Mouse (Mus musculus) neural tube, embryonic 13.5 days (tissue): Measurements from ENCODE around the gene Uimc1. TPM values are rescaled to one million over a fixed set of nuclear protein-coding genes. Genes with fewer than 3 reads are reported as not detected.

ENCODE experiments used
- ATAC-seq: fragments of 200-750 bp; cut with Nextera tagmentation; 2 replicates; pipeline ENCODE4 v1.8.0; 2017; ENCODE audit warnings: low read depth, mild to moderate bottlenecking, moderate TSS enrichment, moderate library complexity
- H3K27ac ChIP-seq: fragments of 300-500 bp; sonication (generic); replicated peaks from 2 replicates; pipeline ENCODE4 v1.5.1; 2015; ENCODE audit warnings: moderate library complexity, mild to moderate bottlenecking, inconsistent platforms
- H3K27me3 ChIP-seq: fragments of 300-500 bp; sonication (generic); 2 replicates; pipeline ENCODE4 v1.6.1; 2015; ENCODE audit warnings: mild to moderate bottlenecking, inconsistent platforms
- H3K36me3 ChIP-seq: fragments of 300-500 bp; sonication (generic); 2 replicates; pipeline ENCODE4 v1.6.1; 2015; ENCODE audit warnings: mild to moderate bottlenecking, inconsistent platforms
- H3K4me1 ChIP-seq: fragments of 300-500 bp; sonication (generic); replicated peaks from 2 replicates; pipeline ENCODE4 v1.6.1; 2015; ENCODE audit warnings: inconsistent platforms
- H3K4me2 ChIP-seq: fragments of 300-500 bp; sonication (generic); 2 replicates; pipeline ENCODE4 v1.6.1; 2015; ENCODE audit warnings: inconsistent platforms, mild to moderate bottlenecking, moderate library complexity
- H3K4me3 ChIP-seq: fragments of 300-500 bp; sonication (generic); 2 replicates; pipeline ENCODE4 v1.5.1; 2015; ENCODE audit warnings: mild to moderate bottlenecking, inconsistent platforms
- H3K9ac ChIP-seq: fragments of 300-500 bp; sonication (generic); 2 replicates; pipeline ENCODE4 v1.6.1; 2015; ENCODE audit warnings: moderate library complexity, mild to moderate bottlenecking, inconsistent platforms
- H3K9me3 ChIP-seq: fragments of 300-500 bp; sonication (generic); 2 replicates; pipeline ENCODE4 v1.6.1; 2016; ENCODE audit warnings: inconsistent platforms
- WGBS: fragments of 180-500 bp; shearing (Covaris S2); methylation state at CpG from one replicate; pipeline ENCODE4 v1.1.7; 2015; 5-methylcytosine and 5-hydroxymethylcytosine counted together
- polyA plus RNA-seq: library from polyadenylated mRNA; unstranded; fragments of >200 nt; fragmentation: Nextera tagmentation; extraction: Ambion mirVana; gene quantifications from 2 replicates; pipeline ENCODE4 v1.2.1, GENCODE M21; 2015

The Uimc1 gene
- polyA plus RNA-seq, 1 experiment from 2014 or later, result 17.1 TPM

DNA sequence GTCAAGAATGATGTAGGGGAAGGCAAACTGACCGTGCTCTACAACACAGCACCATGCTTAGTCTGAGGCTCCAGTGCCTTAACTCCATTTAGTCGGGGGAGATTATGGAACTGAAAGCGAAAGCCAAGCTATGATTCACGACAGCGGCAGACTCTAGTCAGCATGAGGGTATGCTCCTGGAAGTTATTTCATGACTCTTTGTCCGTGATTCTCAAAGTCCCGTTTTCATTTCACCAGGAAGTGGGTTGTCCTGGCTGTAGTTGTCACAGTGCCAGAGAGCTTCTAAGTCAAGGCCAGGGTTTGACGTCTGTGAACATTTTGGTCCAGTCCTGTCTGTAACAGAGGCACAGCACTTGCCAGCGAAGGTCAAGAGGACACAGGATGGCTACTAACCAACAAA, 77.4 kb downstream of the Uimc1 start:
- Histone ChIP-seq H3K9ac (no peak overlapping the region), H3K27me3 (no peaks in the 10 kb centered on the region), H3K9me3 (no peaks in the 10 kb centered on the region), H3K4me3 (no peak overlapping the region), H3K27ac (no peak overlapping the region), H3K36me3 (peaks cover 10% of the 10 kb centered on the region), H3K4me1 (peaks cover 4% of the 10 kb centered on the region; the same call in 1 of the 2 replicates), H3K4me2 (no peak overlapping the region)
- 78% methylated on average over 9 of the region's 9 CpGs for WGBS
- no peak for ATAC-seq

- Histone ChIP-seq H3K4me2 (no peak overlapping the region), H3K4me1 (peaks cover 4% of the 10 kb centered on the region; the same call in 1 of the 2 replicates), H3K27me3 (no peaks in the 10 kb centered on the region), H3K36me3 (peaks cover 8% of the 10 kb centered on the region), H3K27ac (no peak overlapping the region), H3K9ac (no peak overlapping the region), H3K4me3 (no peak overlapping the region), H3K9me3 (no peaks in the 10 kb centered on the region)
- 26% methylated on average over 4 of the region's 4 CpGs for WGBS
- ATAC-seq, result no peak
Measured at GRCm38 (mm10) chr13:55022256-55022655, 77.8 kb downstream of the Uimc1 start.

- Histone ChIP-seq H3K27ac (no peak within 1 kb of the TSS), H3K9ac (no peak within 1 kb of the TSS), H3K9me3 (no peaks in the 10 kb centered on the region), H3K4me2 (no peak within 1 kb of the TSS), H3K27me3 (no peaks in the 10 kb centered on the region), H3K36me3 (peaks cover 7% of the 10 kb centered on the region), H3K4me1 (peaks cover 4% of the 10 kb centered on the region; the same call in 1 of the 2 replicates), H3K4me3 (no peak within 1 kb of the TSS)
- WGBS, result 92% methylated on average over 13 of the region's 13 CpGs
- ATAC-seq, result no peak
Measured at GRCm38 (mm10) chr13:55021194-55021779, 78.8 kb downstream of the Uimc1 start, which contains the start of gene Hk3. Gene Hk3, minus strand, starts transcription at chr13:55021385.

- Histone ChIP-seq H3K4me3 (no peak overlapping the region), H3K27me3 (peaks cover 1% of the 10 kb centered on the region; the same call in 1 of the 2 replicates), H3K36me3 (no peaks in the 10 kb centered on the region), H3K9me3 (no peaks in the 10 kb centered on the region), H3K27ac (no peak overlapping the region), H3K9ac (no peak overlapping the region), H3K4me1 (peaks cover 4% of the 10 kb centered on the region; the same call in 1 of the 2 replicates), H3K4me2 (no peak overlapping the region)
- WGBS, result 90% methylated on average over 4 of the region's 4 CpGs
- ATAC-seq, result no peak
Measured at GRCm38 (mm10) chr13:55020051-55020450, 80.0 kb downstream of the Uimc1 start.

- Histone ChIP-seq H3K27ac (no peak overlapping the region), H3K36me3 (no peaks in the 10 kb centered on the region), H3K4me2 (no peak overlapping the region), H3K4me3 (no peak overlapping the region), H3K27me3 (peaks cover 7% of the 10 kb centered on the region; the same call in 1 of the 2 replicates), H3K9ac (no peak overlapping the region), H3K9me3 (no peaks in the 10 kb centered on the region), H3K4me1 (peaks cover 7% of the 10 kb centered on the region)
- no peak for ATAC-seq
- WGBS, result 71% methylated on average over 3 of the region's 3 CpGs
Measured at GRCm38 (mm10) chr13:55019181-55019580, 80.9 kb downstream of the Uimc1 start.

DNA sequence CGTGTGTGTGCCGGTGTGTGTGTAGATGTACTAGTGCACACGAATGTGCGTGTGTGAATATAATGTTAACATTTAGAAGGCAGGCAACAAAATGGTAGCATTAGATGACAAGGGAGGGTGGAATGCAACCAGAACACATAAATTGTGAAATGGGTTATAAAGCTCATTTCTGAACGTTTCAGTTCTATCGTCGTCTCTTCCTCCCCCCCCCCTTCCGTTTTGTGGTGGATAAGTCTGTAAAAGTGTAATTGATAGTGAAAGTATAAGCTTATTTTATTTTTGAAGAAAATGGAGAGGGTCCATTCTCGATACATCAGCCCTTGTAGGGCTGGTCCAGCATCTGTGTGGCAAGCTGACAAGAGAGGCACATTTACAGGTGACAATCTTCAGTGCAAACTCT, 81.4 kb downstream of the Uimc1 start:
- H3K27me3 ChIP-seq, result peaks cover 7% of the 10 kb centered on the region; the same call in 1 of the 2 replicates
- no peak overlapping the region for H3K4me3 ChIP-seq
- no peaks in the 10 kb centered on the region for H3K36me3 ChIP-seq
- H3K4me1 ChIP-seq, result peaks cover 12% of the 10 kb centered on the region
- no peak overlapping the region for H3K9ac ChIP-seq
- no peak for ATAC-seq
- H3K4me2 ChIP-seq, result no peak overlapping the region
- no peak overlapping the region for H3K27ac ChIP-seq
- no peaks in the 10 kb centered on the region for H3K9me3 ChIP-seq
- WGBS, result 80% methylated on average over 9 of the region's 9 CpGs

DNA sequence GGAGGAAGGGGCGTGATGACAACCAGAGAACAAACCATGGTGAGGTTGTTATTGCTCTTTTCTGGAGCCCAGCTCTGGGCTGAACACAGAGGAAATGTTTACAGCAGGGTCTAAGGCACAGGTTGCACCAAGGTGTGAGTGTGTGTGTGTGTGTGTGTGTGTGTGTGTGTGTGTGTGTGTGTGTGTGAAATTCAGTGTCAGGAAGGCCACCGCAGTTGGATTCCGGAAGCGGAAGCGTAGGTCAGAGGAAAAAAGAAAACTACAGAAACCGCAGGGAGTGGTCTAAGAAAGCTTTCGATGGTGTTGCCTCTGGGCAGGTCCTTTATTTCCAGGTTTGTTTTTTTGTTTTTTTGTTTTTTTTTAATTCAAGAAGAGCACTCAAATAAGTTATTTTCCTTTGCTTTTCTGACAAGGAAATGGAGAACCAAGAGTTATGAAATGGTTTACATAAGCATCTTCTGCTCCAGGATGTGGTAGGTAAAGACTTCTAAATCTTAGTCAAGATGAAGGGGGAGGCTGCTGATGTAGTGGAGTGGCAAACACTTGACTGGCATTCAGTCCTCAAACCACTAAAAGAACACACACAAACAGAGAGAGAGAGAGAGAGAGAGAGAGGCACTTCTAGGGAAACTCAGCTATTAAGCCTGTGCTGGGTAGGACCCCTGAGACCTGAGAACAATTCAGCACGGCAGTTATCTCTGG, 82.1 kb downstream of the Uimc1 start:
- ATAC-seq, result no peak
- 72% methylated on average over 8 of the region's 8 CpGs for WGBS

GRCm38 (mm10) chr13:55017154-55017897, 82.8 kb downstream of the Uimc1 start:
- Histone ChIP-seq H3K4me3 (no peak overlapping the region), H3K27ac (no peak overlapping the region), H3K4me1 (peaks cover 13% of the 10 kb centered on the region), H3K36me3 (no peaks in the 10 kb centered on the region), H3K4me2 (no peak overlapping the region), H3K9ac (no peak overlapping the region), H3K9me3 (no peaks in the 10 kb centered on the region), H3K27me3 (peaks cover 18% of the 10 kb centered on the region)
- 88% methylated on average over 12 of the region's 12 CpGs for WGBS
- no peak for ATAC-seq

More for the DNA sequence above, 82.1 kb downstream of the Uimc1 start:
- H3K9me3 ChIP-seq, result no peaks in the 10 kb centered on the region
- peaks cover 13% of the 10 kb centered on the region for H3K27me3 ChIP-seq
- peaks cover 12% of the 10 kb centered on the region for H3K4me1 ChIP-seq
- H3K4me2 ChIP-seq, result no peak overlapping the region
- H3K27ac ChIP-seq, result no peak overlapping the region
- H3K4me3 ChIP-seq, result no peak overlapping the region
- H3K36me3 ChIP-seq, result no peaks in the 10 kb centered on the region
- no peak overlapping the region for H3K9ac ChIP-seq

GRCm38 (mm10) chr13:55014451-55014850, 85.6 kb downstream of the Uimc1 start:
- no peak overlapping the region for H3K4me3 ChIP-seq
- ATAC-seq, result no peak
- WGBS, result 30% methylated on average over 9 of the region's 9 CpGs

GRCm38 (mm10) chr13:55013702-55014344, 86.3 kb downstream of the Uimc1 start:
- no peak for ATAC-seq
- 9% methylated on average over 9 of the region's 9 CpGs for WGBS
- no peak overlapping the region for H3K9ac ChIP-seq

More at GRCm38 (mm10) chr13:55014451-55014850, 85.6 kb downstream of the Uimc1 start:
- no peaks in the 10 kb centered on the region for H3K36me3 ChIP-seq
- peaks cover 29% of the 10 kb centered on the region for H3K27me3 ChIP-seq
- H3K27ac ChIP-seq, result no peak overlapping the region
- no peak overlapping the region for H3K4me2 ChIP-seq
- no peaks in the 10 kb centered on the region for H3K9me3 ChIP-seq
- peaks cover 21% of the 10 kb centered on the region for H3K4me1 ChIP-seq
- H3K9ac ChIP-seq, result no peak overlapping the region

DNA sequence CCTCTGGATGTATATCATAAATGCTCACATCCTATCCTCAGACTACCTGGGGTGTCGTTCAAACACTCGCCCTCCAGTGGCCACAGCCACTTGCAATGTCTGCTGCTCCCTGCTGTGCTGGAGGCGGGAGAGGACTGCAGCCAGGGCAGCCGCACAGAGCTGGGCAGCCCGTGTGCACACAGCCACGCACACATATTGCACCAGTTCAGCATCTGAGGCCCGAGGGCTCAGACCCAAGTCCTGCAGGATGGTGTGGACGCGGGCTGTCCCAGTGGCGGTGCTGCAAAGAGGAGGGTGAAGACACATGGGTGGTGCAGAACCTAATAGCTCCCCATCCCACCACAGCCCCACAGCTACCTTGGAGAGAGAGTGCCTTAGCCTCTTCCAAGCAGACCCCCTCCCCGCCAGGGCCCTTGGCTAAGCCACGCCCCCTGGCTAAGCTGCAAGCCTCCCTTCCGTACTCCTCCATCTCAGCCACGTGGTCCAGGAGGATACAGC, 88.1 kb downstream of the Uimc1 start:
- H3K36me3 ChIP-seq, result no peaks in the 10 kb centered on the region
- peaks cover 30% of the 10 kb centered on the region for H3K4me1 ChIP-seq
- peak overlapping the region; percentile 14; the same call in 1 of the 2 replicates for H3K4me2 ChIP-seq
- H3K4me3 ChIP-seq, result no peak overlapping the region
- ATAC-seq, result peak; percentile 44; the same call in 1 of the 2 replicates
- H3K9ac ChIP-seq, result no peak overlapping the region
- no peaks in the 10 kb centered on the region for H3K9me3 ChIP-seq
- no peak overlapping the region for H3K27ac ChIP-seq
- 2% methylated on average over 14 of the region's 14 CpGs for WGBS
- H3K27me3 ChIP-seq, result peaks cover 29% of the 10 kb centered on the region

More at GRCm38 (mm10) chr13:55013702-55014344, 86.3 kb downstream of the Uimc1 start:
- Histone ChIP-seq H3K27me3 (peaks cover 29% of the 10 kb centered on the region), H3K36me3 (no peaks in the 10 kb centered on the region), H3K4me1 (peaks cover 24% of the 10 kb centered on the region), H3K4me2 (no peak overlapping the region), H3K9me3 (no peaks in the 10 kb centered on the region), H3K4me3 (no peak overlapping the region), H3K27ac (no peak overlapping the region)
